In genomic region chr7:35362868-35363267, GRCm38 (mm10) we compare ENCODE assay signal across 9 mouse cellular contexts. TPM values are rescaled to one million over a fixed set of nuclear protein-coding genes. Genes with fewer than 3 reads are reported as not detected.
DNase-seq lines count a peak whose midpoint lies in the region; ATAC-seq lines count a peak whose summit lies in the region.
"Had no signal": no experiment of that assay in that cellular context is flagged by ENCODE, and none has a peak within 500 bp of the region (broad histone marks: within the 10 kb centered on the region; RNA-seq: fewer than 3 reads in every experiment).

No protein-coding gene starts in this region.

- no peaks in the 10 kb centered on the region for H3K27me3 ChIP-seq in intestine, embryonic 15.5 days (replicated peaks)
- no peaks in the 10 kb centered on the region for H3K27me3 ChIP-seq in limb, embryonic 10.5 days (ENCODE audit: low read depth, poor library complexity, severe bottlenecking)
- H3K27me3 ChIP-seq in forebrain, embryonic 12.5 days = no peaks in the 10 kb centered on the region

- no peak overlapping the region for H3K4me2 ChIP-seq in intestine, embryonic 15.5 days (replicated peaks)
- no peak overlapping the region for H3K4me2 ChIP-seq in forebrain, embryonic 12.5 days

- H3K9me3 ChIP-seq in intestine, embryonic 15.5 days = no peaks in the 10 kb centered on the region
- H3K9me3 ChIP-seq in limb, embryonic 10.5 days (replicated peaks) = no peaks in the 10 kb centered on the region
- H3K9me3 ChIP-seq in forebrain, embryonic 12.5 days = no peaks in the 10 kb centered on the region

- peak overlapping the region; percentile 4; the same call in 1 of the 2 replicates for H3K27ac ChIP-seq in intestine, embryonic 15.5 days
- H3K27ac ChIP-seq in limb, embryonic 10.5 days = peak overlapping the region; percentile 15; the same call in 1 of the 2 replicates
- H3K27ac ChIP-seq in forebrain, embryonic 12.5 days = no peak overlapping the region
- H3K27ac ChIP-seq: hindbrain, postnatal 0 days; macrophage had no signal

- 60% methylated on average over 5 of the region's 5 CpGs for WGBS in intestine, embryonic 15.5 days
- WGBS in limb, embryonic 10.5 days = 66% methylated on average over 5 of the region's 5 CpGs
- 81% methylated on average over 5 of the region's 5 CpGs for WGBS in forebrain, embryonic 12.5 days

- H3K4me1 ChIP-seq in intestine, embryonic 15.5 days (replicated peaks) = peaks cover 6% of the 10 kb centered on the region
- H3K4me1 ChIP-seq in limb, embryonic 10.5 days = peaks cover 20% of the 10 kb centered on the region
- H3K4me1 ChIP-seq in forebrain, embryonic 12.5 days = no peaks in the 10 kb centered on the region

- DNase-seq in lung, postnatal 36 days = peak; percentile 30
- no peak for DNase-seq in lung, postnatal 10 days
- no peak for DNase-seq in limb, embryonic 10.5 days (ENCODE audit: low spot score)
- DNase-seq in urinary bladder, postnatal 14 days (ENCODE audit: low spot score) = no peak
- DNase-seq in urinary bladder, adult 18-20 months (ENCODE audit: low spot score in 2 of 2) = no peak

- peaks cover 6% of the 10 kb centered on the region for H3K36me3 ChIP-seq in intestine, embryonic 15.5 days
- H3K36me3 ChIP-seq in limb, embryonic 10.5 days = no peaks in the 10 kb centered on the region
- H3K36me3 ChIP-seq in forebrain, embryonic 12.5 days (replicated peaks) = no peaks in the 10 kb centered on the region

- peak; percentile 70 for ATAC-seq in intestine, embryonic 15.5 days
- ATAC-seq in forebrain, embryonic 12.5 days (ENCODE audit: low FRiP score) = no peak
- ATAC-seq: hindbrain, postnatal 0 days had no signal

- no peak overlapping the region for H3K4me3 ChIP-seq in intestine, embryonic 15.5 days (replicated peaks)
- no peak overlapping the region for H3K4me3 ChIP-seq in limb, embryonic 10.5 days
- H3K4me3 ChIP-seq in forebrain, embryonic 12.5 days (replicated peaks) = no peak overlapping the region

- H3K9ac ChIP-seq in intestine, embryonic 15.5 days = no peak overlapping the region
- no peak overlapping the region for H3K9ac ChIP-seq in forebrain, embryonic 12.5 days

RNA-seq across cellular contexts. Expression of gene Rhpn2, which starts 28.9 kb away (rescaled TPM):
- polyA plus RNA-seq in intestine, embryonic 15.5 days (2015; fragmentation: Nextera tagmentation; extraction: Ambion mirVana) = 73.2 and 74.7 TPM in 2 replicates
- polyA plus RNA-seq in limb, embryonic 10.5 days (2016; fragmentation: Nextera tagmentation; extraction: Ambion mirVana) = 3.2 and 3.5 TPM in 2 replicates
- 1.9 and 2.2 TPM in 2 replicates for polyA plus RNA-seq in forebrain, embryonic 12.5 days (2016; fragmentation: Nextera tagmentation; extraction: Ambion mirVana)
- polyA plus RNA-seq: macrophage had no signal

RNA-seq across cellular contexts. Expression of gene Faap24, which starts 33.8 kb away (rescaled TPM):
- polyA plus RNA-seq in intestine, embryonic 15.5 days (2015; fragmentation: Nextera tagmentation; extraction: Ambion mirVana) = 22.0 and 22.7 TPM in 2 replicates
- 18.2 and 18.7 TPM in 2 replicates for polyA plus RNA-seq in limb, embryonic 10.5 days (2016; fragmentation: Nextera tagmentation; extraction: Ambion mirVana)
- polyA plus RNA-seq in forebrain, embryonic 12.5 days (2016; fragmentation: Nextera tagmentation; extraction: Ambion mirVana) = 23.8 and 26.3 TPM in 2 replicates

RNA-seq across cellular contexts. Expression of gene Cep89, which starts 34.0 kb away (rescaled TPM):
- polyA plus RNA-seq in intestine, embryonic 15.5 days (2015; fragmentation: Nextera tagmentation; extraction: Ambion mirVana) = 43.2 and 45.8 TPM in 2 replicates
- 59.0 and 64.4 TPM in 2 replicates for polyA plus RNA-seq in limb, embryonic 10.5 days (2016; fragmentation: Nextera tagmentation; extraction: Ambion mirVana)
- polyA plus RNA-seq in forebrain, embryonic 12.5 days (2016; fragmentation: Nextera tagmentation; extraction: Ambion mirVana) = 58.9 and 59.8 TPM in 2 replicates

RNA-seq across cellular contexts. Expression of gene Gpatch1, which starts 44.6 kb away (rescaled TPM):
- 14.8 and 14.9 TPM in 2 replicates for polyA plus RNA-seq in intestine, embryonic 15.5 days (2015; fragmentation: Nextera tagmentation; extraction: Ambion mirVana)
- polyA plus RNA-seq in limb, embryonic 10.5 days (2016; fragmentation: Nextera tagmentation; extraction: Ambion mirVana) = 15.9 and 17.8 TPM in 2 replicates
- polyA plus RNA-seq in forebrain, embryonic 12.5 days (2016; fragmentation: Nextera tagmentation; extraction: Ambion mirVana) = 20.2 and 20.4 TPM in 2 replicates

Comparison
In these comparisons a context has a peak if more than half of its experiments do, and no peak if none do; other contexts are left out.
1. RNA of gene Rhpn2, which starts 28.9 kb away (polyA plus RNA-seq): 73.2 to 74.7 TPM in intestine, embryonic 15.5 days; 3.2 to 3.5 TPM in limb, embryonic 10.5 days and 1.9 to 2.2 TPM in forebrain, embryonic 12.5 days; every median in the first group is over 10 times any median in the second.